Mouse (Mus musculus) forebrain, embryonic 12.5 days (tissue): ENCODE measurements around the gene Vps33b. TPM values are rescaled to one million over a fixed set of nuclear protein-coding genes. Genes with fewer than 3 reads are reported as not detected.

Experiments
- ATAC-seq: fragments of 200-750 bp; cut with Nextera tagmentation; 2 replicates; pipeline ENCODE4 v1.8.0; 2017; ENCODE audit warnings: moderate TSS enrichment; ENCODE audit not compliant: low FRiP score
- H3K27ac ChIP-seq: fragments of 300-500 bp; sonication (generic); 2 replicates; pipeline ENCODE4 v1.5.1; 2016; ENCODE audit warnings: mild to moderate bottlenecking
- H3K27me3 ChIP-seq: fragments of 300-500 bp; sonication (generic); 2 replicates; pipeline ENCODE4 v1.6.1; 2016; ENCODE audit warnings: mild to moderate bottlenecking
- H3K36me3 ChIP-seq: fragments of 300-500 bp; sonication (generic); replicated peaks from 2 replicates; pipeline ENCODE4 v1.6.1; 2016; ENCODE audit warnings: mild to moderate bottlenecking
- H3K4me1 ChIP-seq: fragments of 300-500 bp; sonication (generic); 2 replicates; pipeline ENCODE4 v1.6.1; 2016
- H3K4me2 ChIP-seq: fragments of 300-500 bp; sonication (generic); 2 replicates; pipeline ENCODE4 v1.6.1; 2016; ENCODE audit warnings: mild to moderate bottlenecking, moderate library complexity
- H3K4me3 ChIP-seq: fragments of 300-500 bp; sonication (generic); replicated peaks from 2 replicates; pipeline ENCODE4 v1.5.1; 2016; ENCODE audit warnings: mild to moderate bottlenecking
- H3K9ac ChIP-seq: fragments of 300-500 bp; sonication (generic); 2 replicates; pipeline ENCODE4 v1.6.1; 2016; ENCODE audit warnings: mild to moderate bottlenecking
- H3K9me3 ChIP-seq: fragments of 300-500 bp; sonication (generic); 2 replicates; pipeline ENCODE4 v1.6.1; 2016
- WGBS: fragments of 180-500 bp; shearing (Covaris S2); methylation state at CpG from one replicate; pipeline ENCODE4 v1.1.7; 2016; 5-methylcytosine and 5-hydroxymethylcytosine counted together
- polyA plus RNA-seq: library from polyadenylated mRNA; unstranded; fragments of >200 nt; fragmentation: Nextera tagmentation; extraction: Ambion mirVana; gene quantifications from 2 replicates; pipeline ENCODE4 v1.2.1, GENCODE M21; 2016

Gene Vps33b
- polyA plus RNA-seq, 1 experiment from 2014 or later, result 17.4 TPM

- peak within 1 kb of the TSS; percentile 65 for H3K4me2 ChIP-seq
- peak within 1 kb of the TSS; percentile 48 for H3K4me3 ChIP-seq
- peak within 1 kb of the TSS; percentile 61 for H3K9ac ChIP-seq
- H3K36me3 ChIP-seq, result no peaks in the 10 kb centered on the region
- peak; percentile 98 for ATAC-seq
- WGBS, result under 1% methylated on average over 48 of the region's 48 CpGs
- H3K4me1 ChIP-seq, result no peaks in the 10 kb centered on the region
- H3K9me3 ChIP-seq, result no peaks in the 10 kb centered on the region
- H3K27ac ChIP-seq, result peak within 1 kb of the TSS; percentile 83
- peaks cover 4% of the 10 kb centered on the region; the same call in 1 of the 2 replicates for H3K27me3 ChIP-seq
Measured at GRCm38 (mm10) chr7:80246148-80246721, 23.2 kb upstream of the Vps33b start, which contains the start of gene Ttll13. TSS of gene Ttll13 (plus strand) at chr7:80246376.

DNA sequence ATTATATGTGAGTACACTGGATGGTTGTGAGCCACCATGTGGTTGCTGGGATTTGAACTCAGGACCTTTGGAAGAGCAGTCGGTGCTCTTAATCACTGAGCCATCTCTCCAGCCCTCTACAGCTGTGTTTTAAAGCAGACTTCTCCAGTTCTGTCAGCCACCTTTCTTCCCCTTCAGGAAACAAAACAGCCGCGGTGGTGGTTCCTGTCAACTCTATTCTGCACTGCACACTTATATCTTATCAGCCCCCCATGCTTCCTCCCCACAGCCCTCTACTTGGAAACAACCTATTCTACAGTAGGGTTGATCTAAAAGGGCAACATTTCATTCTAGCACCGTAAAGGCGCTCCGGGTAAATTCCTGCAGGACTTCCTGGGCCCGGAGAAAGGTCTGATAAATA lies 22.6 kb upstream of the Vps33b start:
- H3K4me2 ChIP-seq, result peak overlapping the region; percentile 65
- H3K27me3 ChIP-seq, result peaks cover 4% of the 10 kb centered on the region
- peak overlapping the region; percentile 48 for H3K4me3 ChIP-seq
- no peaks in the 10 kb centered on the region for H3K36me3 ChIP-seq
- ATAC-seq, result no peak
- H3K27ac ChIP-seq, result no peak overlapping the region
- H3K9ac ChIP-seq, result peak overlapping the region; percentile 61; the same call in 1 of the 2 replicates
- H3K9me3 ChIP-seq, result no peaks in the 10 kb centered on the region
- H3K4me1 ChIP-seq, result no peaks in the 10 kb centered on the region
- 72% methylated on average over 7 of the region's 7 CpGs for WGBS

DNA sequence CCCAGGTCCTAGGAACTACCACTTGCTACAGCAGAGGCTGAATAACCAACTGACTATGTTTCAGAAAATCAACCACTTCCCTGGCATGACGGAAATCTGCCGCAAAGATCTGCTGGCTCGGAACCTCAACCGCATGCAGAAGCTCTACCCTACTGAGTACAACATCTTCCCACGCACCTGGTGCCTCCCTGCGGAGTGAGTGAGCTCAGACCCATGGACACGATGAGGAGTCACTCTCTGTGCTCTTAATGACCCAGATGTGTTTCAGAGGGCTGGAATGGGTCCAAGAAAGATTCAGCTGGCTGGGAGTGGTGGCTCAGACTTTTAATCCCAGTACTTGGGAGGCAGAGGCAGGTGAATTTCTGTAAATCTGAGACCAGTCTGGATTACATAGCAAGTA lies 17.0 kb upstream of the Vps33b start:
- 82% methylated on average over 7 of the region's 7 CpGs for WGBS
- no peaks in the 10 kb centered on the region for H3K4me1 ChIP-seq
- no peak overlapping the region for H3K4me2 ChIP-seq
- no peak overlapping the region for H3K9ac ChIP-seq
- no peaks in the 10 kb centered on the region for H3K36me3 ChIP-seq
- H3K27me3 ChIP-seq, result peaks cover 30% of the 10 kb centered on the region
- no peaks in the 10 kb centered on the region for H3K9me3 ChIP-seq
- no peak overlapping the region for H3K27ac ChIP-seq
- no peak overlapping the region for H3K4me3 ChIP-seq
- no peak for ATAC-seq

DNA sequence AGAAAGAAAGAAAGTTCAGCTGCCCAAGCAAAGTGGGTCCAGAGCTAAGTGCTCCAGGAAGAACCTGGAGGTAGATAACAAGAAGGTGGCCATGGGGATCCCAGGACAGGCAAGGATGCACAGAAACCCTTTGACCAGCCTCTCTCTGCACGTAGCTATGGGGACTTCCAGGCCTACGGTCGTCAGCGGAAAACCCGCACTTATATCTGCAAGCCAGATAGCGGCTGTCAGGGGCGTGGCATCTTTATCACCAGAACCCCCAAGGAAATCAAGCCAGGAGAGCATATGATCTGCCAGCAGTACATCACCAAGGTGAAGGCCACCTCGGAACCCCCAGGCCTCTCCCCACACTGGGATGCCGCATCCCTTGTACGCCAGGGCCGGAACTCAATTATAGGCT lies 16.6 kb upstream of the Vps33b start:
- H3K9ac ChIP-seq, result no peak overlapping the region

DNA sequence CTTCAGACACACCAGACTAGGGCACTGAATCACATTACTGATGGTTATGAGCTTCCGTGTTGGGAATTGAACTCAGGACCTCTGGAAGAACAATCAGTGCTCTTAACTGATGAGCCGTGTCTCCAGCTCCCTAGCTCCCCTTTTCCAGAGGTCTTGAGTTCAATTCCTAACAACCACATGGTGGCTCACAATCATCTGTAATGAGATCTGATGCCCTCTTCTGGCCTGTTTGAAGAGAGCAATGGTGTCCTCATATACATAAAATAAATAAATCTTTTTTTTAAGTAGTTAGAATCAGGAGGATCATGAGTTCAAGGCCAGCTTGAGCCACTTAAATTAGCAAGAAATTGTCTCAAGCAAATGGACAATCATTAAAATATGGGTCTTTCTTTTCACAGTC lies 13.5 kb upstream of the Vps33b start:
- H3K9me3 ChIP-seq, result no peaks in the 10 kb centered on the region
- no peak for ATAC-seq
- 66% methylated on average over 2 of the region's 2 CpGs for WGBS
- H3K27me3 ChIP-seq, result peaks cover 52% of the 10 kb centered on the region
- H3K27ac ChIP-seq, result no peak overlapping the region
- H3K36me3 ChIP-seq, result no peaks in the 10 kb centered on the region
- H3K4me1 ChIP-seq, result no peaks in the 10 kb centered on the region
- H3K4me2 ChIP-seq, result no peak overlapping the region
- H3K4me3 ChIP-seq, result no peak overlapping the region
- no peak overlapping the region for H3K9ac ChIP-seq

More for the DNA sequence above, 16.6 kb upstream of the Vps33b start:
- no peak overlapping the region for H3K4me3 ChIP-seq
- H3K36me3 ChIP-seq, result no peaks in the 10 kb centered on the region
- H3K4me2 ChIP-seq, result no peak overlapping the region
- no peaks in the 10 kb centered on the region for H3K4me1 ChIP-seq
- 89% methylated on average over 11 of the region's 11 CpGs for WGBS
- H3K9me3 ChIP-seq, result no peaks in the 10 kb centered on the region
- H3K27me3 ChIP-seq, result peaks cover 33% of the 10 kb centered on the region
- ATAC-seq, result no peak
- H3K27ac ChIP-seq, result no peak overlapping the region

DNA sequence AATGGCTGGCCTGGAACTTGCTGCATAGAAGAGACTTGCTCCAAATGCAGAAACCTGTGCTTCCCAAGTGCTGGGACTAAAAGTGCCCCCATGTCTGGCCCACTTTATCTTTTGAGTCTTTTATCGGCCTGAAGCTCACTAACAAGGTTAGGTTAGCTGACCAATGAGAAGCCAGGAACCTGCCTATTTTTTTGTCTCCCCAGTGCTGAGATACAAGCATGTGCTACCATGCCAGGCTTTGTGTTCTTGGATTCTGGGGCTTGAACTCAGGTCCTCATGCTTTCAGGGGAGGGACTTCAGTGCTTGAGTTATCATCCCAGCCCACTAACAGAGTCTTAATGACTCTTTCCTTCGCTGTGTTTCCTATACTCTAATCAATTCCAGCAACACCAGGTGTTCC lies 11.7 kb upstream of the Vps33b start:
- peaks cover 48% of the 10 kb centered on the region for H3K27me3 ChIP-seq
- no peak overlapping the region for H3K9ac ChIP-seq
- 82% methylated on average over 2 of the region's 2 CpGs for WGBS
- ATAC-seq, result no peak
- no peak overlapping the region for H3K4me2 ChIP-seq
- no peaks in the 10 kb centered on the region for H3K36me3 ChIP-seq
- no peak overlapping the region for H3K27ac ChIP-seq
- peaks cover 9% of the 10 kb centered on the region for H3K4me1 ChIP-seq
- no peak overlapping the region for H3K4me3 ChIP-seq
- no peaks in the 10 kb centered on the region for H3K9me3 ChIP-seq

DNA sequence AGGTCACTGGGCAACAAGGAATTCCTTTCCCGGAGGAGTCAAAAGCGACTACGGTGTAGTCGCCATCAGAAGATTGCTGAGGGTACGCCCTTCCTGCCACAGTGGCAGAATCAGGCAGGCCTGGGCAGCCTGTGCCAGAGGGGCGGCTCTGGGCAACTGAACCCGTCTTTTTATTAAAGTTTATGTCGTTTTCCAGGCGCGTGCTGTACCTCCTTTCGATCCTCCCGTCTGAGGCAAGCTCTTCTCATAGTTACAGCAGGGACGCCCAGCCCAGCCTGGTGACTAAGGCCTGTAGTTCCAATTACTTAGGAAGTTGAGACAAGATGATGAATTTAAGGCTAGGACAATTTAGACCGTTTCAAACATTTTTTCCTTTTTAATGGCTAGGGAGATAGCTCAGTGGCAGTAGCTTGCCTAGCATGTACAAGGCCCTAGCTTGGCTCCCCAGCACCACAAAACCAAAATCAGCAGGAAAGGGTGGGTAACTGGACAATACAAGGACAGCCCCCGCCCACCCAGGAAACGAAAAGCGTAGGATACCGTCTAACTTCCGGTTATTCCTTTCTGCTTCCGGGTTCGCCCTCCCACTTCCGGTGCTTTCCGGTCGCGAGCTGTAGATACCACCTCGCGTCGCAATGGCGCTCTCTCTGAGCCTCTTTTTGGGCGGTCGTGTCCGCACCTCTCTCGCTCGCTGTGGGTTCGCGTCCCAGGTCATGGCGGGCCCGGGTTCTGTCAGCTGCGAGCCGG lies 8.7 kb upstream of the Vps33b start, which contains the start of gene Ngrn:
Ngrn (plus strand) TSS at position 591 of the 747 bp plus-strand sequence.
- Histone ChIP-seq H3K9me3 (no peaks in the 10 kb centered on the region), H3K4me3 (peak within 1 kb of the TSS; percentile 86), H3K9ac (peak within 1 kb of the TSS; percentile 80), H3K27me3 (peaks cover 36% of the 10 kb centered on the region), H3K27ac (peak within 1 kb of the TSS; percentile 75), H3K36me3 (peaks cover 25% of the 10 kb centered on the region), H3K4me2 (peak within 1 kb of the TSS; percentile 94), H3K4me1 (peaks cover 9% of the 10 kb centered on the region)
- ATAC-seq, result peak; percentile 88
- 27% methylated on average over 40 of the region's 40 CpGs for WGBS

DNA sequence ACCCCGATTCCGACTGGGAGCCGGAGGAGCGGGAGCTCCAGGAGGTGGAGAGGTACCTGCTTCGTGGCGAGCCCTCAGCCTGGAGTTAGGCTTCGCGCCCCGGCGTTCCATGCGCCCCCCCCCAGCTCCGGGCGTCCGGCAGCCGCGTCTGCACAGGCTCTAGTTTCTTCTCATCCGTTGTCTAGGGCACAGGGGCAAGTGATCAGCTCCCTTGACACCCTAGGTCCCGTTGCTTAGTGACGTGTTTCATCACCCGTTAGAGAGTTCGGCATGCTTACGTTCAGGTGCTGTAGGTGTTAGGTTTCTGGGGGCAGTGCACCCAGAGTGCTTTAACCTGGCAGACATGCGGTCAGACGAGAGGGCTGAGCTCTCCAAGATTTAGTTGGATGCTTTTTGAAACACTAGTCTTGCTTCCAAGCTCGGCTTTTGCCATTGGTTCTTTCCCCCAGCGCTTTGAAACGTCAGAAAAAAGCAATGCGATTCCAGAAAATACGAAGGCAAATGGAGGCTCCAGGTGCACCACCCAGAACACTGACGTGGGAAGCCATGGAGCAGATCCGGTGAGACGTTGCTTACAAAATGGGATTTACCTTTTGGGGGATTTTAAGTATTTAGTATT lies 8.0 kb upstream of the Vps33b start:
- Histone ChIP-seq H3K36me3 (peaks cover 32% of the 10 kb centered on the region), H3K4me1 (peaks cover 9% of the 10 kb centered on the region), H3K4me3 (peak overlapping the region; percentile 86), H3K9ac (peak overlapping the region; percentile 80), H3K27me3 (peaks cover 33% of the 10 kb centered on the region), H3K4me2 (peak overlapping the region; percentile 94), H3K27ac (peak overlapping the region; percentile 75), H3K9me3 (no peaks in the 10 kb centered on the region)
- 2% methylated on average over 32 of the region's 32 CpGs for WGBS
- peak; percentile 70; the same call in 1 of the 2 replicates for ATAC-seq

DNA sequence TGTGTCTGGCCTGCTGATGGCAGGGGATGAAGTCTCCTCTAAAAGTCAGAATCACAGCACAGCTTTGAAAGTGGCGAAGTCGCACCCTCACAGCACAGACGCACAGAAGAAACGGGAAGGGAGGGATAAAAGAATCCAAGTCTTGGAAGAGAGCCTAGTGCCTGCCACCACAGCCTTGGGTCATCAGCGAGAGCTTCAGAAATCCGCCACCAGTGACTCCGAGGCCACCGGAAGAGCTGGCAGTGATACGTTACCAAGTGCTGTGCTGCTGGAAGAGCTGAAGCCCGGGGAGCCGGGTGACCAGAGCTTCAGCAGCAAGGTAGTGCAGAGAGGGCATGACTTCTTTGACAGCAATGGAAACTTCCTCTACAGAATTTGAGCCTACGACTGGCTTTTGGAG lies 4.8 kb upstream of the Vps33b start:
- H3K36me3 ChIP-seq, result peaks cover 38% of the 10 kb centered on the region
- no peak for ATAC-seq
- H3K4me2 ChIP-seq, result no peak overlapping the region
- no peaks in the 10 kb centered on the region for H3K9me3 ChIP-seq
- H3K9ac ChIP-seq, result no peak overlapping the region
- WGBS, result 95% methylated on average over 12 of the region's 12 CpGs
- H3K27me3 ChIP-seq, result peaks cover 5% of the 10 kb centered on the region
- H3K4me1 ChIP-seq, result peaks cover 15% of the 10 kb centered on the region
- H3K4me3 ChIP-seq, result no peak overlapping the region
- H3K27ac ChIP-seq, result no peak overlapping the region

GRCm38 (mm10) chr7:80267764-80268163 lies 1.7 kb upstream of the Vps33b start:
- no peaks in the 10 kb centered on the region for H3K27me3 ChIP-seq
- no peak overlapping the region for H3K4me3 ChIP-seq
- peaks cover 18% of the 10 kb centered on the region for H3K4me1 ChIP-seq
- H3K36me3 ChIP-seq, result peaks cover 43% of the 10 kb centered on the region
- WGBS, result 93% methylated on average over 1 of the region's 1 CpGs
- no peak overlapping the region for H3K4me2 ChIP-seq
- ATAC-seq, result no peak
- H3K27ac ChIP-seq, result no peak overlapping the region
- H3K9ac ChIP-seq, result no peak overlapping the region
- no peaks in the 10 kb centered on the region for H3K9me3 ChIP-seq

DNA sequence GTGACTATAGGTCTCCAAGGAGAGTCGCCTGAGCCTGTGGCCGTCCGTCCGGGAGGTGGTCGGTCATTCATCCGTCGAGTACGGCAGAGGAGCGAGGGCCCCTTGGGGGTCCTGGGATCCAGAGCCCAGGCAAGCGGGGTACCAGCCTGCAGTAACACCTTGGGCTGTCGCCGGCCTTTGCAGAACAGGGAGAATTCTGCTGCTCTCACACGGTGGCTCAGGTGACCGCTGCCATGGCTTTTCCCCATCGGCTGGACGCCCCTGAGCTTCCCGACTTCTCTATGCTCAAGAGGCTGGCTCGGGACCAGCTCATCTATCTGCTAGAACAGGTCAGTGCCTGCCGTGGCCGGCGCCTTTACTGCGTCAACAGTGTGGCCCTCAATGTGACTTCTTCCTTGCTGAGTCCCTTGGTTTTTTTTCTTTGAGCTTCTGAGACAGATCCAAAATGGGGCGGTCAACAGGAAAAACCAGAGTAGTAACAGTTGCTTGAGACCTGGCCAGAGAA lies 354 bp downstream of the Vps33b start:
- peaks cover 18% of the 10 kb centered on the region for H3K4me1 ChIP-seq
- H3K4me2 ChIP-seq, result peak overlapping the region; percentile 95
- H3K9ac ChIP-seq, result peak overlapping the region; percentile 80
- peaks cover 48% of the 10 kb centered on the region for H3K36me3 ChIP-seq
- peak overlapping the region; percentile 63 for H3K27ac ChIP-seq
- peak; percentile 62 for ATAC-seq
- no peaks in the 10 kb centered on the region for H3K27me3 ChIP-seq
- H3K4me3 ChIP-seq, result peak overlapping the region; percentile 79
- H3K9me3 ChIP-seq, result peaks cover 12% of the 10 kb centered on the region
- WGBS, result under 1% methylated on average over 23 of the region's 23 CpGs

DNA sequence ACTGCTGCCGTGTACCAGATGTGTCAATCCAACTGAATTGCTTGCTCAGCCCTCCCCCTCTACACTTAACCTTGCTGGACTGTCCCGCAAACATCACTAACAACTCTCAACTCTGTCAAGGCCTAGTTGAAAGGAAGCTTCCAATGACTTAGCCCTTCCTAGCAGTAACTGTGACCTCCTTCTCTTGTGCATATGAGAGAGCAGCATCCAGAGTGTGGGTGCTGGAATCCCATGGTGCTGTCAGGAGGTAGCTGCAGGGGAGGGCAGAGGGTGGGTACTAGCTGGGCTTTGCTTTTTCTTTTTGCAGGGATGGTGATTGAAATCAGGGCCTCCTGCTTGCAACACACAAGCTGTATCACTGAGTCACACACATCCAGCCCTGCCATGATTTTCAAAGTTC lies 4.0 kb downstream of the Vps33b start:
- ATAC-seq, result no peak
- no peak overlapping the region for H3K9ac ChIP-seq
- H3K9me3 ChIP-seq, result peaks cover 18% of the 10 kb centered on the region
- H3K36me3 ChIP-seq, result peaks cover 59% of the 10 kb centered on the region
- no peak overlapping the region for H3K4me2 ChIP-seq
- WGBS, result 96% methylated on average over 2 of the region's 2 CpGs
- H3K4me1 ChIP-seq, result peaks cover 18% of the 10 kb centered on the region
- no peak overlapping the region for H3K27ac ChIP-seq
- no peak overlapping the region for H3K4me3 ChIP-seq
- H3K27me3 ChIP-seq, result no peaks in the 10 kb centered on the region
